Mouse (Mus musculus): ENCODE results near the gene Ism1. TPM values are rescaled to one million over a fixed set of nuclear protein-coding genes. Genes with fewer than 3 reads are reported as not detected.

Ism1 gene
- total RNA-seq, 1 experiment from 2014 or later, result not detected

DNA sequence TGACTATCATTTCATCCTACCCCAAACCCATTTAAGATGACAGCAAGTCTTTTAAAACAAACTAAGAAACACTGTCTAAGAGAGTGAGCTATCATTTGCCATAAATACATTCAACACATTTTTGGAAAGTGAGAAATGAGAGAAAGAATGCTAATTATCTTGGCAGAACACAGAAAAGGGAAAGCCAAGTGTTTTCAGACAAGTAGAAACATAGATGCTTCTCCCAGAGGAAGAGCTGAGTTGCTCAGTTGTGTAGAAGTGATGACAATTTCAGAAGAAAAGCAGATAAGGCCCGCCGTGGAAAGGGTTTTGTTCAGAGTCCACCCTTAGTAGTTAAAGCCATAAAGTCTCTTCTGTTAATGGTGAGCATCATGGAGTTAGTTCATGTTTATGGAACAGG, 107.0 kb downstream of the Ism1 start:
- ATAC-seq (replicated peaks; ENCODE audit: insufficient number of reproducible peaks, low FRiP score, low TSS enrichment, poor library complexity, severe bottlenecking), result no peak

GRCm38 (mm10) chr2:139788658-139789057, 110.7 kb downstream of the Ism1 start:
- no peak for ATAC-seq (replicated peaks; ENCODE audit: insufficient number of reproducible peaks, low FRiP score, low TSS enrichment, poor library complexity, severe bottlenecking)

DNA sequence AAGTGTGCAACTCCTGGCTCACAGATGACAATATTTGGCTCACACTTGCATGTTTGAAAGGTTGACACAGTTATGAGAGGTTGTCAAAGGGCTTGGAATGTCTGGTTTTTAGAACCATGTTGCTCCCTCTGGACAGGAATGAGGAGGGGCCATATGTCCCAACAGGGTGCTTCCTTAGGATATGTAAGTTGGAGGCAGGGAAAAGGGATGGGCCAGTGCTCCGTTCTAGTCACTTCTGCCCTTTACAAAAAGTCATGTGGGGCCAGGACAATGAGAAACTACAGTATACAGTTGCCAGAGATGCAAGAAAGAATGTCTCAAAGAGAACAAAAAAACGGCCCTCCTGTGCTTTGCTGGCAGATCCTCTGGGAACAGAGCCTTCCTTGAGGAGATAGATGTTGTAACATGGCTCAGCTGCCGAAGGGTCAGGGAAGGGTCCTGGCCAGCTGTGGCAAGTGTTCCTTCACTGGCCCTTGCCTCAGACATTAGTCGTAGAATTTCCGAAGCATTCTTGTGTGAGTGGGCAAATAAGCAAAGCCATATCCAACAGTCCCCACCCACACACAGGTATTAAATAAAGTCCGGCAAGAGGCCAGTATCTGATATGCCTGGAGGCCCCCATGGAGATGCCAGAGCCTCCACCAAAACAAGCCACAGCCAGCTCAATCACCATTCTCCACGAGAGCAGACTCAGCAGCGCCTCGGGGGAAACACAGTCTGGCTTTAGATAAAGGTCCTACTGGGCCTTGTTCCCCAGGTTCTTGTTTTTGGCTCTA, 114.6 kb downstream of the Ism1 start:
- no peak for ATAC-seq (replicated peaks; ENCODE audit: insufficient number of reproducible peaks, low FRiP score, low TSS enrichment, poor library complexity, severe bottlenecking)

DNA sequence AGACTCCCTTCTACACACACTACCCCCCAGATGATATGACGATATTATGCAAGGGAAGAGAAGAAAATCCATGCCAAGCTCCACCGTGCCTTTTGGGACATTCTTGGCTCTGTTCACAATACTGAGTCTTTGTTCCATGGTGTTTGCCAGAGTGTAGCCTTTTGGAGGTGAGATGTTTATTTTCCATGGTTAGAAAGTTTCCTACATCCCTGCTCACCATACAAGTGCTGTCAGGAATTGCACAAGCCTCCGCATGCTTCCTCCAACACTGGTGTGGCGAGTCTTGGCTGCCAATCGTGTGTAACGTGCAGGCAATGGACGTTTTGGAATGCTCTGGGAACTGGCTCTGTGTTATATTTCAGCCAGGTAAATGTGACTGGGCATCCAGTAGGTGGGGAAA, 126.1 kb downstream of the Ism1 start:
- ATAC-seq (replicated peaks; ENCODE audit: insufficient number of reproducible peaks, low FRiP score, low TSS enrichment, poor library complexity, severe bottlenecking), result no peak

DNA sequence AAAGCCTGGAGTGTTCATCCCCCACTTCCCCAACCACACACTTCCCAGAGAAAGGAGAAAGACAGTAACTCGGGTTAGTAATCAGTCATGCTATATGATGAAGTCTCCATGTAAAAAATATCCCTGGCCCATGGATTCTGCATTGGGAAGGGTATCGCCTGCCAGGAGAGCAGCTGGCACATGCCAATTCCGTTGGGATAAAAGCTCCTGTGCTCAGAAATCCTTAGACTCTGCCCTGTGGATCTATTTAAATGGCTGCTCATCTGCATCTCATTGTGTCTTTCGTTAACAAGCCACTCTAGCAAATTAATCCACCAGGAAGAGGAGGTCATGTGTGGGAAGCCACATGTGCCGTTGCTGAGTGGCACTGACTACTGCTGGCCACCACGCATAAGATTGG, 129.9 kb downstream of the Ism1 start:
- ATAC-seq (replicated peaks; ENCODE audit: insufficient number of reproducible peaks, low FRiP score, low TSS enrichment, poor library complexity, severe bottlenecking), result no peak

Other genes with a start within 250 kb of the Ism1 start
- not detected in 3 replicates for gene Sptlc3, start 184.3 kb upstream of the Ism1 start, total RNA-seq (2017)